Mouse (Mus musculus): ENCODE data around the gene Olfr78. TPM values are rescaled to one million over a fixed set of nuclear protein-coding genes. Genes with fewer than 3 reads are reported as not detected.
A peak's percentile ranks its signal among the peaks of the same experiment; 100 is the strongest.

The Olfr78 gene
- 1 to 10 TPM in 1 of 2 experiments, under 1 TPM in 1; 0.88 to 1.0 TPM for total RNA-seq (2021)
- long read RNA-seq, experiment 1: 0 reads
- long read RNA-seq, experiment 2, partial matches to known transcripts: 1 of 1 reads
- long read RNA-seq, experiment 2, other reads (novel, unspliced or antisense): 0 of 1 reads

- H3K4me3 ChIP-seq: no peak within 1 kb of the TSS
- no peak within 1 kb of the TSS for H3K27ac ChIP-seq
- intact Hi-C loops (cut with DNase I): no loop called here
- no peak for DNase-seq (ENCODE audit: extremely low spot score in 1 of 2, low spot score in 2 of 2)
- TF ChIP-seq CTCF (IDR thresholded peaks at IDR 0.05): no peak
Observed at GRCm38 (mm10) chr7:102759266-102759665, at the start of gene Olfr78, which contains the start of gene Olfr560. Gene Olfr78 (minus strand): TSS chr7:102759471. Gene Olfr560 (minus strand): TSS chr7:102759366.

GRCm38 (mm10) chr7:102803180-102803579 lies 43.9 kb upstream of the Olfr78 start, which contains the start of gene Olfr564:
Gene Olfr564 (plus strand): TSS chr7:102803480.
- Histone ChIP-seq H3K27ac (no peak within 1 kb of the TSS), H3K4me3 (no peak within 1 kb of the TSS)
- no peak for DNase-seq (ENCODE audit: extremely low spot score in 1 of 2, low spot score in 2 of 2)
- no peak for TF ChIP-seq CTCF (IDR thresholded peaks at IDR 0.05)
- intact Hi-C loops (cut with DNase I): no loop called here

- Histone ChIP-seq H3K27ac (no peak within 1 kb of the TSS), H3K4me3 (no peak within 1 kb of the TSS)
- no peak for TF ChIP-seq CTCF (IDR thresholded peaks at IDR 0.05)
- intact Hi-C loops (cut with DNase I): no loop called here
- DNase-seq (ENCODE audit: extremely low spot score in 1 of 2, low spot score in 2 of 2): no peak
Observed at GRCm38 (mm10) chr7:102770921-102771320, 11.7 kb upstream of the Olfr78 start, which contains the start of gene Olfr561. Gene Olfr561 (plus strand): TSS chr7:102771221.

DNA sequence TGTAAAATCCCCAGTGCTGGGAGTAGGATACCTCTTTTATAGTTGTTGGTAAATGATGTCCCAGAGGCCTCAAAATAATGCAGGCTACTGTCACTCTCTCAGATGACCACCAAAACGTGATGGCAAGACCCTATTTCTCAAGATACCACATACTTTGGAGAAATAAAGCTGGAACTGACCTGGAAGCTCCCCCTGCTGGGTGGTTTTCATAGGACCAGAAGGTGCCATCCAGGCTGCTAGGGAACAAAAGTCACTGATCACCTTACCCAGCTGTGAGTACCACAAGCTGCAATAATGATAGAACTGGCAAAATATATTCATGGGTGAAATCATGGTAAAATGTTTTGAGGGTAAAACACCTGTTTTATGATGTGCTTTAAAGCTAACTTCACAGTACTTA lies 7.2 kb downstream of the Olfr78 start:
- Histone ChIP-seq H3K4me3 (no peak overlapping the region), H3K27ac (no peak overlapping the region)
- no peak for DNase-seq (ENCODE audit: extremely low spot score in 1 of 2, low spot score in 2 of 2)
- TF ChIP-seq CTCF (IDR thresholded peaks at IDR 0.05): peak; percentile 29
- intact Hi-C loops (cut with DNase I): no loop called here

GRCm38 (mm10) chr7:102737705-102738104 lies 21.6 kb downstream of the Olfr78 start:
- Histone ChIP-seq H3K4me3 (no peak overlapping the region), H3K27ac (no peak overlapping the region)
- DNase-seq (ENCODE audit: extremely low spot score in 1 of 2, low spot score in 2 of 2): no peak
- no peak for TF ChIP-seq CTCF (IDR thresholded peaks at IDR 0.05)
- intact Hi-C loops (cut with DNase I): no loop called here

DNA sequence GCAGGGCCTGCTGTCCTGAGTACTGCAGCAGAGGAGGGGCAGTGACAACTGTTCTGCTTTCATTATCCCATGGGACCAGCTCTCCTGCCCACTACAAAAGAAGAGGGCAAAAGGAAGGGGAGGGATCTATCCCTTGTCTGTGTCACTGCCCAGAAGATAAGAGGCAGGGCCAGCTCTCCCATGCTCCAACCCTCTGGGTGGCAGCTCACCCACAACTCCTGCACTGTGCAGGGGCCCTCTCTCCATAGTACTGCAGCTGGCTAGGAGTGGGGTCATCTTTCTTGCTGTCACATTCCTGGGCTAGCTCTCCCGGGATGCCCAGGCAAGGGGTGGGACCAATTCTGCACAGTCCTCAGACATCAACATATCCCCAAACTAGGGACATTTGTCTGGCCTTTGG lies 25.5 kb downstream of the Olfr78 start:
- intact Hi-C loops (cut with DNase I): no loop called here
- H3K4me3 ChIP-seq: no peak overlapping the region
- TF ChIP-seq CTCF (IDR thresholded peaks at IDR 0.05): no peak
- H3K27ac ChIP-seq: no peak overlapping the region
- DNase-seq (ENCODE audit: extremely low spot score in 1 of 2, low spot score in 2 of 2): no peak

- intact Hi-C loops (cut with DNase I): no loop called here
- no peak for TF ChIP-seq CTCF (IDR thresholded peaks at IDR 0.05)
Observed at GRCm38 (mm10) chr7:102727391-102727790, 31.9 kb downstream of the Olfr78 start, which contains the start of gene Olfr559. Gene Olfr559 (minus strand): TSS chr7:102727491.

DNA sequence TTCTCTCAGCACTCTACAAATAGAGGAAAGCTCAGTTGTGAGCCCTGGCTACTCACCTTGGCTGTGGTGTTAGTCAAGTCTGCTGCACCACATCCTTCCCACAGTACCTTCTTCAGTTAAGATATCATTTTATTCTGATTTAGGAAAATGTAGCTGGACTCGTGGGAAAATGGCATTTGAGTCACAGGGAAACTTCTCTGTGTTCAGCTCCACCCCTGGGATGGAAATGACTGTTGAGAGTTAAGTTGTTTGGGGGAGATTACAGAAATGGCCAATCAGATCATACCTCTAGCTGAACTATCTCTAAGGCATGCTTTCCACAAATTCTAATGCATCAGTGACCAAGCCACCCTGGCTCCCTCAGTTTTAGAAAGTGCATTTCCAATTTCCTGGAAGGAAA lies 40.3 kb downstream of the Olfr78 start, which contains the start of gene Olfr33:
TSS of gene Olfr33 (minus strand) at position 101 of the 400 bp plus-strand sequence.
- no peak for DNase-seq (ENCODE audit: extremely low spot score in 1 of 2, low spot score in 2 of 2)
- Histone ChIP-seq H3K27ac (no peak within 1 kb of the TSS), H3K4me3 (no peak within 1 kb of the TSS)
- TF ChIP-seq CTCF (IDR thresholded peaks at IDR 0.05): no peak
- intact Hi-C loops (cut with DNase I): no loop called here

More at GRCm38 (mm10) chr7:102727391-102727790, 31.9 kb downstream of the Olfr78 start, which contains the start of gene Olfr559:
- H3K27ac ChIP-seq: no peak within 1 kb of the TSS
- no peak for DNase-seq (ENCODE audit: extremely low spot score in 1 of 2, low spot score in 2 of 2)
- no peak within 1 kb of the TSS for H3K4me3 ChIP-seq

DNA sequence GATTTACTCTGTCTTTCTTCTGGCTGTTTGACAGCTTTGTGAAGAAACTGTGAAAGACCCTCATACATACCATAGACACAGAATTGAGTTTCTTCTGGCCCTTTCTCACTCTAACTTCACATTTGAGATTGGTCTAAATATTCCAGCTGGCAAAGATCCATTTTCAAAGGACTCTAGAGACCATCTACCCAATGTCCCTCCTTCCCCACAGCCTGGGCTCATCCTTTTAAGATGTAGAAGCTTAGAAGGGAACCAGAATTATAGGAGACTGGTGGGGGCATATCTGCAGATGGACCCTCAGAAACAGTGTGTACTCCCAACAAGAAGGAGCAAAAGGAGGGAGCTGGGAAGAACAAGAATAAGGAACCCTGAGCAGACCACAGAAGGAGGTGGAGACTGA lies 57.4 kb downstream of the Olfr78 start, which contains the start of gene Olfr558:
TSS of gene Olfr558 (plus strand) at position 301 of the 400 bp plus-strand sequence.
- Histone ChIP-seq H3K27ac (no peak within 1 kb of the TSS), H3K4me3 (no peak within 1 kb of the TSS)
- intact Hi-C loops (cut with DNase I): no loop called here
- TF ChIP-seq CTCF (IDR thresholded peaks at IDR 0.05): no peak
- DNase-seq (ENCODE audit: extremely low spot score in 1 of 2, low spot score in 2 of 2): no peak

- intact Hi-C loops (cut with DNase I): loop anchor here (5.0 to 10.0 kb wide), 2 partner anchors 186 to 1106 kb away; no protein-coding TSS in a partner anchor
- H3K4me3 ChIP-seq: no peak overlapping the region
- DNase-seq (ENCODE audit: extremely low spot score in 1 of 2, low spot score in 2 of 2): no peak
- H3K27ac ChIP-seq: no peak overlapping the region
- no peak for TF ChIP-seq CTCF (IDR thresholded peaks at IDR 0.05)
Observed at GRCm38 (mm10) chr7:102698461-102698860, 60.8 kb downstream of the Olfr78 start.

- peak; percentile 89 for TF ChIP-seq CTCF (IDR thresholded peaks at IDR 0.05)
- H3K4me3 ChIP-seq: no peak within 1 kb of the TSS
- no peak within 1 kb of the TSS for H3K27ac ChIP-seq
- intact Hi-C loops (cut with DNase I): loop anchor here (1.0 to 10.0 kb wide), 3 partner anchors 183 to 1109 kb away; no protein-coding TSS in a partner anchor
- peak; percentile 17 to 24 for DNase-seq (ENCODE audit: extremely low spot score in 1 of 2, low spot score in 2 of 2)
Observed at GRCm38 (mm10) chr7:102695358-102696125, 63.7 kb downstream of the Olfr78 start, which contains the start of gene Olfr557. Gene Olfr557 (plus strand): TSS chr7:102695910.

Other genes starting within 250 kb of the Olfr78 start
- not detected for gene Olfr547, start 224.7 kb downstream of the Olfr78 start, total RNA-seq (2021)
- gene Olfr548-ps1, start 218.6 kb downstream of the Olfr78 start, total RNA-seq (2021): not detected
- gene Olfr549, start 209.6 kb downstream of the Olfr78 start, total RNA-seq (2021): not detected
- gene Trim21, start 194.0 kb downstream of the Olfr78 start, total RNA-seq (2021): 1 to 10 TPM; 2.7 to 4.0 TPM
- under 1 TPM; 0.25 to 0.42 TPM for gene Olfr550, start 188.0 kb downstream of the Olfr78 start, total RNA-seq (2021)
- not detected for gene Olfr551, start 167.6 kb downstream of the Olfr78 start, total RNA-seq (2021)
- gene Olfr552, start 161.7 kb downstream of the Olfr78 start, total RNA-seq (2021): under 1 TPM in 1 of 2 experiments, not detected in 1; 0.07 TPM
- gene Olfr553, start 141.3 kb downstream of the Olfr78 start, total RNA-seq (2021): not detected
- gene Olfr554, start 121.0 kb downstream of the Olfr78 start, total RNA-seq (2021): not detected
- gene Olfr555, start 100.6 kb downstream of the Olfr78 start, total RNA-seq (2021): not detected
- not detected for gene Olfr556, start 94.6 kb downstream of the Olfr78 start, total RNA-seq (2021)
- gene Trim68, start 72.1 kb downstream of the Olfr78 start, total RNA-seq (2021): 1 to 10 TPM; 4.9 to 6.2 TPM
- under 1 TPM in 1 of 2 experiments, not detected in 1; 0.21 TPM for gene Olfr557, start 63.6 kb downstream of the Olfr78 start, total RNA-seq (2021)
- under 1 TPM; 0.21 to 0.25 TPM for gene Olfr558, start 57.3 kb downstream of the Olfr78 start, total RNA-seq (2021)
- gene Olfr33, start 40.4 kb downstream of the Olfr78 start, total RNA-seq (2021): not detected
- not detected for gene Olfr559, start 32.0 kb downstream of the Olfr78 start, total RNA-seq (2021)
- under 1 TPM in 1 of 2 experiments, not detected in 1; 0.16 TPM for gene Olfr560, start 105 bp downstream of the Olfr78 start, total RNA-seq (2021)
- not detected for gene Olfr561, start 11.8 kb upstream of the Olfr78 start, total RNA-seq (2021)
- gene Olfr564, start 44.0 kb upstream of the Olfr78 start, total RNA-seq (2021): not detected
- gene Olfr566, start 99.3 kb upstream of the Olfr78 start, total RNA-seq (2021): not detected
- not detected for gene Olfr568, start 117.7 kb upstream of the Olfr78 start, total RNA-seq (2021)
- not detected for gene Olfr569, start 131.4 kb upstream of the Olfr78 start, total RNA-seq (2021)
- gene Olfr570, start 135.1 kb upstream of the Olfr78 start, total RNA-seq (2021): not detected
- not detected for gene Olfr571, start 158.1 kb upstream of the Olfr78 start, total RNA-seq (2021)
- not detected for gene Olfr572, start 164.9 kb upstream of the Olfr78 start, total RNA-seq (2021)
- gene Olfr573-ps1, start 183.1 kb upstream of the Olfr78 start, total RNA-seq (2021): not detected
- gene Olfr574, start 189.0 kb upstream of the Olfr78 start, total RNA-seq (2021): not detected
- gene Olfr575, start 199.3 kb upstream of the Olfr78 start, total RNA-seq (2021): not detected
- gene Olfr576, start 203.2 kb upstream of the Olfr78 start, total RNA-seq (2021): not detected
- gene Olfr577, start 216.5 kb upstream of the Olfr78 start, total RNA-seq (2021): not detected
- not detected for gene Olfr578, start 229.9 kb upstream of the Olfr78 start, total RNA-seq (2021)